21 mouse cellular contexts compared by ENCODE assay signal in the genomic region with DNA sequence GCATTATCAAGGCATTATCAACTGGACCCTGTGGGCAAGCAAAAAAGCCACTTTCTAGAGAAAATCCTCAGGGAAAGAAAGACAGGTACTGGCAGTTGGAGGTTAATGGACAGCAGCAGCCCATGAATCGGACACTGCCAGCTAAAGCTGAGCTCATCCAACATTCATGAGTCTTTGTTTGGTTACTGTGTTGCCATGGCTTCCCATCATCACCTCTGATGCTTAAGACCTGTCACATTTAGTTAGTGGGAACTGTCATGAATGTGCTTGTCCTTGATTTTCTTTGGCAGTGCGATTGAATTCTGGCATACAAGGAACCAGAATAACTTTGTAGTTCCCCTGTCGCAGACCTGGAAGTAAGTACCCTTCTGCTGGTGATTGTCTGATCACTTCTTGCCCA.
A peak's percentile ranks its signal among the peaks of the same experiment; 100 is the strongest.
DNase-seq lines count a peak whose midpoint lies in the region; ATAC-seq lines count a peak whose summit lies in the region.
"Had no signal": no experiment of that assay in that cellular context is flagged by ENCODE, and none has a peak within 500 bp of the region (broad histone marks: within the 10 kb centered on the region; RNA-seq: fewer than 3 reads in every experiment).

No protein-coding gene starts in this region.

- no peaks in the 10 kb centered on the region for H3K27me3 ChIP-seq in midbrain, embryonic 11.5 days (ENCODE audit: control insufficient read depth, insufficient read depth, low read length)
- H3K27me3 ChIP-seq in kidney, embryonic 14.5 days (ENCODE audit: control insufficient read depth, insufficient read depth, low read length), result no peaks in the 10 kb centered on the region
- H3K27me3 ChIP-seq: CH12.LX; kidney, embryonic 15.5 days; neural tube, embryonic 15.5 days had no signal

- H3K9ac ChIP-seq in midbrain, embryonic 11.5 days (ENCODE audit: low read length), result no peak overlapping the region
- no peak overlapping the region for H3K9ac ChIP-seq in kidney, embryonic 14.5 days (ENCODE audit: low read depth, low read length)
- H3K9ac ChIP-seq: kidney, embryonic 15.5 days; lung, embryonic 14.5 days; neural tube, embryonic 15.5 days had no signal

- DNase-seq in cerebellum, postnatal 14 days, result peak; percentile 28 to 52
- DNase-seq in cerebellum, adult 9-11 months, result no peak
- peak; percentile 3 for DNase-seq in left cerebral cortex, postnatal 4 days
- no peak for DNase-seq in left cerebral cortex, adult 8-10 months (ENCODE audit: low spot score in 2 of 2)
- DNase-seq in midbrain, embryonic 11.5 days (ENCODE audit: low spot score, missing footprints), result peak; percentile 84
- peak; percentile 67 for DNase-seq in retina, postnatal 1 day
- no peak for DNase-seq in frontal cortex, adult 2 months (ENCODE audit: extremely low spot score in 1 of 2, low spot score in 1 of 2)
- DNase-seq: adrenal gland, adult 2 months; gastrocnemius, postnatal 10 days; layer of hippocampus, postnatal 36 days; lung, embryonic 14.5 days; right cerebral cortex, postnatal 4 days; thymus, postnatal 4 days had no signal

- no peaks in the 10 kb centered on the region for H3K4me1 ChIP-seq in midbrain, embryonic 11.5 days (ENCODE audit: control insufficient read depth, insufficient read depth, low read length)
- H3K4me1 ChIP-seq in kidney, embryonic 14.5 days (ENCODE audit: control insufficient read depth, insufficient read depth, low read length), result no peaks in the 10 kb centered on the region
- H3K4me1 ChIP-seq: kidney, embryonic 15.5 days; limb, embryonic 10.5 days; neural tube, embryonic 15.5 days had no signal

- peak; percentile 92 for ATAC-seq in midbrain, embryonic 11.5 days (ENCODE audit: low FRiP score)
- no peak for ATAC-seq in kidney, embryonic 14.5 days (ENCODE audit: low FRiP score, low TSS enrichment)
- ATAC-seq: inflammation-experienced regulatory T-cells, adult 6 months had no signal

- no peaks in the 10 kb centered on the region for H3K9me3 ChIP-seq in midbrain, embryonic 11.5 days (ENCODE audit: control insufficient read depth, low read length)
- no peaks in the 10 kb centered on the region for H3K9me3 ChIP-seq in kidney, embryonic 14.5 days (ENCODE audit: control insufficient read depth, low read length)
- H3K9me3 ChIP-seq: kidney, embryonic 15.5 days; limb, embryonic 10.5 days; neural tube, embryonic 15.5 days had no signal

- H3K27ac ChIP-seq in midbrain, embryonic 11.5 days (ENCODE audit: low read depth, low read length), result no peak overlapping the region
- H3K27ac ChIP-seq in kidney, embryonic 14.5 days (ENCODE audit: low read depth, low read length), result no peak overlapping the region
- H3K27ac ChIP-seq: kidney, embryonic 15.5 days; limb, embryonic 10.5 days; neural tube, embryonic 15.5 days had no signal

- H3K4me3 ChIP-seq in midbrain, embryonic 11.5 days (ENCODE audit: low read depth, low read length), result no peak overlapping the region
- H3K4me3 ChIP-seq in kidney, embryonic 14.5 days (ENCODE audit: low read length), result no peak overlapping the region
- H3K4me3 ChIP-seq: kidney, embryonic 15.5 days; limb, embryonic 10.5 days; myocyte; neural tube, embryonic 15.5 days had no signal

- intact Hi-C loops in left cerebral cortex, postnatal 4 days (cut with DNase I), result no loop called here

- 24% methylated on average over 3 of the region's 3 CpGs for WGBS in midbrain, embryonic 11.5 days
- WGBS in kidney, embryonic 14.5 days, result 66% methylated on average over 3 of the region's 3 CpGs

- H3K36me3 ChIP-seq in midbrain, embryonic 11.5 days (ENCODE audit: control insufficient read depth, insufficient read depth, low read length), result no peaks in the 10 kb centered on the region
- H3K36me3 ChIP-seq in kidney, embryonic 14.5 days (ENCODE audit: control insufficient read depth, insufficient read depth, low read length), result no peaks in the 10 kb centered on the region
- H3K36me3 ChIP-seq: kidney, embryonic 15.5 days; limb, embryonic 10.5 days; neural tube, embryonic 15.5 days had no signal

- no peak overlapping the region for H3K4me2 ChIP-seq in midbrain, embryonic 11.5 days
- no peak overlapping the region for H3K4me2 ChIP-seq in kidney, embryonic 14.5 days (replicated peaks; ENCODE audit: low read depth, low read length)
- H3K4me2 ChIP-seq: kidney, embryonic 15.5 days; liver, embryonic 11.5 days; lung, embryonic 14.5 days; neural tube, embryonic 15.5 days had no signal

Comparison
In these comparisons a context has a peak if more than half of its experiments do, and no peak if none do; other contexts are left out.
1. DNase-seq: peak in cerebellum, postnatal 14 days (2 of 2), left cerebral cortex, postnatal 4 days (single experiment), midbrain, embryonic 11.5 days (single experiment) and retina, postnatal 1 day (single experiment); none in cerebellum, adult 9-11 months (single experiment), left cerebral cortex, adult 8-10 months (0 of 2) and frontal cortex, adult 2 months (0 of 2).